32 mouse cellular contexts compared by ENCODE assay signal in the genomic region with DNA sequence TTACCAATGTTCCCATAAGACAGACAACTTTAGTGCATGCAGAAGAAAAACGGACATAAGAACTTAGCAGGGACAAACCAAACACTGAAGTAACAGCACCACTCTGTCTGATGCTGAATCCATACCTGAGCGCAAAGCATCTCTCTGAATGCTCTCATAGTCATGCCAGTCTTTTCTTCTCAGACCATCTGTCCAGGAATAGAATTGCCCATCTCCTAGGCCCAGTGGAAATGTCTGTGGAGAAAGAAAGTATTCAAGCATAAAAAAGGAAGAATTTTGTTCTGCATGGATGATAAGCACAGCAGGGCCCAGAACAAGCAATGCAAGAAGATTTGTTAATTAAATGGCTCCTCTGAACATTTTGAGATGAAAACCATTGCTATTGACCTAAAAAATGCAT.
DNase-seq lines count a peak whose midpoint lies in the region; ATAC-seq lines count a peak whose summit lies in the region.
"Had no signal": no experiment of that assay in that cellular context is flagged by ENCODE, and none has a peak within 500 bp of the region (broad histone marks: within the 10 kb centered on the region; RNA-seq: fewer than 3 reads in every experiment).

No protein-coding gene starts in this region.

- ATAC-seq in hindbrain, embryonic 16.5 days, result peak; percentile 73; the same call in 1 of the 2 replicates
- ATAC-seq in hindbrain, embryonic 14.5 days (ENCODE audit: low FRiP score), result no peak
- no peak for ATAC-seq in megakaryocyte-erythroid progenitor cell, adult 5-6 weeks (replicated peaks; ENCODE audit: low FRiP score, low TSS enrichment, poor library complexity, severe bottlenecking)
- ATAC-seq: forebrain, postnatal 0 days; intestine, embryonic 16.5 days; Patski had no signal

- no peak overlapping the region for H3K4me3 ChIP-seq in hindbrain, embryonic 16.5 days (ENCODE audit: low read length)
- no peak overlapping the region for H3K4me3 ChIP-seq in hindbrain, embryonic 14.5 days (replicated peaks; ENCODE audit: low read length)
- no peak overlapping the region for H3K4me3 ChIP-seq in limb, embryonic 10.5 days
- H3K4me3 ChIP-seq: embryonic facial prominence, embryonic 10.5 days; embryonic facial prominence, embryonic 15.5 days; forebrain, embryonic 12.5 days; heart, embryonic 13.5 days; layer of hippocampus, adult 2 months; left cerebral cortex, adult 2 months; limb, embryonic 15.5 days; liver, embryonic 13.5 days; neural tube, embryonic 13.5 days had no signal

- no peaks in the 10 kb centered on the region for H3K36me3 ChIP-seq in hindbrain, embryonic 16.5 days (ENCODE audit: control insufficient read depth, insufficient read depth, low read length)
- H3K36me3 ChIP-seq in hindbrain, embryonic 14.5 days (replicated peaks; ENCODE audit: control insufficient read depth, insufficient read depth), result no peaks in the 10 kb centered on the region
- H3K36me3 ChIP-seq in limb, embryonic 10.5 days, result no peaks in the 10 kb centered on the region
- H3K36me3 ChIP-seq: embryonic facial prominence, embryonic 10.5 days; embryonic facial prominence, embryonic 15.5 days; forebrain, embryonic 12.5 days; G1E; heart, embryonic 13.5 days; limb, embryonic 15.5 days; liver, embryonic 13.5 days; neural tube, embryonic 13.5 days had no signal

- no peak overlapping the region for H3K9ac ChIP-seq in hindbrain, embryonic 16.5 days (ENCODE audit: low read depth, low read length)
- no peak overlapping the region for H3K9ac ChIP-seq in hindbrain, embryonic 14.5 days
- H3K9ac ChIP-seq: embryonic facial prominence, embryonic 15.5 days; forebrain, embryonic 12.5 days; forebrain, postnatal 0 days; heart, embryonic 13.5 days; limb, embryonic 15.5 days; liver, embryonic 13.5 days; lung, embryonic 14.5 days; neural tube, embryonic 13.5 days had no signal

- no peaks in the 10 kb centered on the region for H3K9me3 ChIP-seq in hindbrain, embryonic 16.5 days (ENCODE audit: control insufficient read depth, low read length)
- H3K9me3 ChIP-seq in hindbrain, embryonic 14.5 days (ENCODE audit: control insufficient read depth, low read length), result no peaks in the 10 kb centered on the region
- no peaks in the 10 kb centered on the region for H3K9me3 ChIP-seq in limb, embryonic 10.5 days (replicated peaks)
- H3K9me3 ChIP-seq: embryonic facial prominence, embryonic 10.5 days; embryonic facial prominence, embryonic 15.5 days; forebrain, embryonic 12.5 days; G1E; heart, embryonic 13.5 days; limb, embryonic 15.5 days; liver, embryonic 13.5 days; neural tube, embryonic 13.5 days had no signal

- no peak overlapping the region for H3K27ac ChIP-seq in hindbrain, embryonic 16.5 days (ENCODE audit: low read depth, low read length)
- H3K27ac ChIP-seq in hindbrain, embryonic 14.5 days, result no peak overlapping the region
- H3K27ac ChIP-seq in limb, embryonic 10.5 days, result no peak overlapping the region
- H3K27ac ChIP-seq: embryonic facial prominence, embryonic 10.5 days; embryonic facial prominence, embryonic 15.5 days; forebrain, embryonic 12.5 days; heart, embryonic 13.5 days; layer of hippocampus, adult 2 months; left cerebral cortex, adult 2 months; limb, embryonic 15.5 days; liver, embryonic 13.5 days; neural tube, embryonic 13.5 days had no signal

- DNase-seq in hindbrain, embryonic 14.5 days (ENCODE audit: low spot score), result no peak
- peak; percentile 76 for DNase-seq in Muller cell, postnatal 12 days (ENCODE audit: inconsistent ontology term)
- peak; percentile 38 to 39 for DNase-seq in cerebellum, adult 18-20 months
- peak; percentile 69 to 70 for DNase-seq in cerebellum, postnatal 10 days
- DNase-seq in lung, postnatal 36 days, result no peak
- no peak for DNase-seq in limb, embryonic 10.5 days (ENCODE audit: low spot score)
- DNase-seq: adrenal gland, postnatal 14 days; forebrain, postnatal 0 days; gastrocnemius, postnatal 10 days; heart, postnatal 10 days; kidney, adult 9 months; kidney, postnatal 25 days; liver, embryonic 13.5 days; lung, embryonic 14.5 days; lung, postnatal 14 days; right cerebral cortex, postnatal 25 days; spleen, adult 18-20 months; thymus, postnatal 14 days had no signal

- no peaks in the 10 kb centered on the region for H3K4me1 ChIP-seq in hindbrain, embryonic 16.5 days (ENCODE audit: control insufficient read depth, insufficient read depth, low read depth, low read length)
- no peaks in the 10 kb centered on the region for H3K4me1 ChIP-seq in hindbrain, embryonic 14.5 days (replicated peaks; ENCODE audit: control insufficient read depth, insufficient read depth, low read length)
- no peaks in the 10 kb centered on the region for H3K4me1 ChIP-seq in limb, embryonic 10.5 days
- H3K4me1 ChIP-seq: embryonic facial prominence, embryonic 10.5 days; embryonic facial prominence, embryonic 15.5 days; forebrain, embryonic 12.5 days; heart, embryonic 13.5 days; limb, embryonic 15.5 days; liver, embryonic 13.5 days; neural tube, embryonic 13.5 days had no signal

- no peak overlapping the region for H3K4me2 ChIP-seq in hindbrain, embryonic 16.5 days (ENCODE audit: low read length)
- H3K4me2 ChIP-seq in hindbrain, embryonic 14.5 days (replicated peaks), result no peak overlapping the region
- H3K4me2 ChIP-seq: embryonic facial prominence, embryonic 15.5 days; forebrain, embryonic 12.5 days; heart, embryonic 13.5 days; limb, embryonic 15.5 days; liver, embryonic 13.5 days; lung, embryonic 14.5 days; midbrain, embryonic 11.5 days; neural tube, embryonic 13.5 days had no signal

- no peaks in the 10 kb centered on the region for H3K27me3 ChIP-seq in hindbrain, embryonic 16.5 days (replicated peaks; ENCODE audit: control insufficient read depth, insufficient read depth, low read length)
- H3K27me3 ChIP-seq in hindbrain, embryonic 14.5 days (ENCODE audit: control insufficient read depth, insufficient read depth, low read length), result no peaks in the 10 kb centered on the region
- H3K27me3 ChIP-seq in limb, embryonic 10.5 days (ENCODE audit: low read depth, poor library complexity, severe bottlenecking), result no peaks in the 10 kb centered on the region
- H3K27me3 ChIP-seq: embryonic facial prominence, embryonic 15.5 days; forebrain, embryonic 12.5 days; heart, embryonic 13.5 days; limb, embryonic 15.5 days; liver, embryonic 13.5 days; neural tube, embryonic 13.5 days; Patski had no signal

- WGBS in hindbrain, embryonic 16.5 days, result 83% methylated on average over 2 of the region's 2 CpGs
- 87% methylated on average over 2 of the region's 2 CpGs for WGBS in hindbrain, embryonic 14.5 days
- WGBS in limb, embryonic 10.5 days, result 89% methylated on average over 2 of the region's 2 CpGs

Comparison
In these comparisons a context has a peak if more than half of its experiments do, and no peak if none do; other contexts are left out.
1. DNase-seq: peak in Muller cell, postnatal 12 days (single experiment), cerebellum, adult 18-20 months (2 of 2) and cerebellum, postnatal 10 days (2 of 2); none in hindbrain, embryonic 14.5 days (single experiment), lung, postnatal 36 days (single experiment) and limb, embryonic 10.5 days (single experiment).